Mouse (Mus musculus): ENCODE measurements around the gene Rnase12. TPM values are rescaled to one million over a fixed set of nuclear protein-coding genes. Genes with fewer than 3 reads are reported as not detected.
A peak's percentile ranks its signal among the peaks of the same experiment; 100 is the strongest.

Gene Rnase12
- total and polyA plus RNA-seq, 3 experiments, result not detected

- intact Hi-C loops (cut with DNase I), result no loop called here
- TF ChIP-seq CTCF (IDR thresholded peaks at IDR 0.05), result no peak
- H3K27ac ChIP-seq, result peak overlapping the region; percentile 96
- peaks cover 3% of the 10 kb centered on the region; the same call in 1 of the 2 replicates for H3K4me1 ChIP-seq (ENCODE audit: control insufficient read depth, insufficient read depth, low read length)
- peak overlapping the region; percentile 76 for H3K4me3 ChIP-seq
- H3K36me3 ChIP-seq (ENCODE audit: control insufficient read depth, insufficient read depth, low read length), result no peaks in the 10 kb centered on the region; the same call in 1 of the 2 replicates
- peak overlapping the region; percentile 61 for H3K9ac ChIP-seq (ENCODE audit: low read depth, low read length)
- peak; percentile 18 to 38 for DNase-seq
- no peaks in the 10 kb centered on the region for H3K27me3 ChIP-seq (ENCODE audit: control insufficient read depth, insufficient read depth, low read length)
- H3K79me2 ChIP-seq (replicated peaks; ENCODE audit: control insufficient read depth, insufficient read depth, low read length), result no peaks in the 10 kb centered on the region
- WGBS, result 57% methylated on average over 8 of the region's 8 CpGs
Observed at GRCm38 (mm10) chr14:51092073-51092620, 34.7 kb upstream of the Rnase12 start.

- peaks cover 3% of the 10 kb centered on the region; the same call in 1 of the 2 replicates for H3K4me1 ChIP-seq (ENCODE audit: control insufficient read depth, insufficient read depth, low read length)
- intact Hi-C loops (cut with DNase I), result loop anchor here (1.0 kb wide), 1 partner anchor 284 kb away; the partner anchor contains the start of genes Ccnb1ip1 and Parp2
- H3K27ac ChIP-seq, result peak within 1 kb of the TSS; percentile 96
- no peaks in the 10 kb centered on the region for H3K79me2 ChIP-seq (replicated peaks; ENCODE audit: control insufficient read depth, insufficient read depth, low read length)
- TF ChIP-seq POLR2A (IDR thresholded peaks at IDR 0.05; ENCODE audit: insufficient read depth, low read depth, low read length), result peak; percentile 67
- TF ChIP-seq EP300 (IDR thresholded peaks at IDR 0.05; ENCODE audit: insufficient read depth, low read depth, low read length), result no peak
- peak; percentile 79 to 84 for DNase-seq
- H3K4me3 ChIP-seq, result peak within 1 kb of the TSS; percentile 76
- no peaks in the 10 kb centered on the region for H3K27me3 ChIP-seq (ENCODE audit: control insufficient read depth, insufficient read depth, low read length)
- 9% methylated on average over 33 of the region's 33 CpGs for WGBS
- peak within 1 kb of the TSS; percentile 71 for H3K9ac ChIP-seq (ENCODE audit: low read depth, low read length)
- no peaks in the 10 kb centered on the region; the same call in 1 of the 2 replicates for H3K36me3 ChIP-seq (ENCODE audit: control insufficient read depth, insufficient read depth, low read length)
Observed at GRCm38 (mm10) chr14:51090921-51091900, 33.8 kb upstream of the Rnase12 start, which contains the start of the genes Rnase4 and Ang. Rnase4 (plus strand) TSS chr14:51091077. Ang (plus strand) TSS chr14:51091150.

GRCm38 (mm10) chr14:51090077-51090781 lies 32.8 kb upstream of the Rnase12 start:
- Histone ChIP-seq H3K4me1 (ENCODE audit: control insufficient read depth, insufficient read depth, low read length) (peaks cover 1% of the 10 kb centered on the region; the same call in 1 of the 2 replicates), H3K36me3 (ENCODE audit: control insufficient read depth, insufficient read depth, low read length) (no peaks in the 10 kb centered on the region), H3K4me3 (peak overlapping the region; percentile 76), H3K27ac (peak overlapping the region; percentile 96), H3K27me3 (ENCODE audit: control insufficient read depth, insufficient read depth, low read length) (no peaks in the 10 kb centered on the region), H3K9ac (ENCODE audit: low read depth, low read length) (peak overlapping the region; percentile 71), H3K79me2 (replicated peaks; ENCODE audit: control insufficient read depth, insufficient read depth, low read length) (no peaks in the 10 kb centered on the region)
- intact Hi-C loops (cut with DNase I), result loop anchor here (1.0 kb wide), 1 partner anchor 283 kb away; the partner anchor contains the start of genes Ccnb1ip1 and Parp2
- DNase-seq, result peak; percentile 84 to 88
- WGBS, result under 1% methylated on average over 27 of the region's 27 CpGs
- TF ChIP-seq EP300 (IDR thresholded peaks at IDR 0.05; ENCODE audit: insufficient read depth, low read depth, low read length), result peak; percentile 82
- no peak for TF ChIP-seq POLR2A (IDR thresholded peaks at IDR 0.05; ENCODE audit: insufficient read depth, low read depth, low read length)

GRCm38 (mm10) chr14:51089674-51090076 lies 32.2 kb upstream of the Rnase12 start:
- Histone ChIP-seq H3K36me3 (ENCODE audit: control insufficient read depth, insufficient read depth, low read length) (no peaks in the 10 kb centered on the region), H3K27ac (peak overlapping the region; percentile 96), H3K4me3 (peak overlapping the region; percentile 76), H3K4me1 (ENCODE audit: control insufficient read depth, insufficient read depth, low read length) (peaks cover 1% of the 10 kb centered on the region; the same call in 1 of the 2 replicates), H3K79me2 (replicated peaks; ENCODE audit: control insufficient read depth, insufficient read depth, low read length) (no peaks in the 10 kb centered on the region), H3K9ac (ENCODE audit: low read depth, low read length) (peak overlapping the region; percentile 68), H3K27me3 (ENCODE audit: control insufficient read depth, insufficient read depth, low read length) (no peaks in the 10 kb centered on the region)
- intact Hi-C loops (cut with DNase I), result loop anchor here (1.0 kb wide), 1 partner anchor 282 kb away; the partner anchor contains the start of genes Ccnb1ip1 and Parp2
- under 1% methylated on average over 15 of the region's 15 CpGs for whole genome bisulfite sequencing
- TF ChIP-seq CTCF (IDR thresholded peaks at IDR 0.05), result no peak
- TF ChIP-seq POLR2A (IDR thresholded peaks at IDR 0.05; ENCODE audit: insufficient read depth, low read depth, low read length), result no peak
- no peak for TF ChIP-seq EP300 (IDR thresholded peaks at IDR 0.05; ENCODE audit: insufficient read depth, low read depth, low read length)
- DNase-seq, result no peak

GRCm38 (mm10) chr14:51088970-51089673 lies 31.7 kb upstream of the Rnase12 start:
- under 1% methylated on average over 34 of the region's 34 CpGs for WGBS
- peaks cover 1% of the 10 kb centered on the region; the same call in 1 of the 2 replicates for H3K4me1 ChIP-seq (ENCODE audit: control insufficient read depth, insufficient read depth, low read length)
- TF ChIP-seq EP300 (IDR thresholded peaks at IDR 0.05; ENCODE audit: insufficient read depth, low read depth, low read length) (peak; percentile 98), CTCF (IDR thresholded peaks at IDR 0.05) (no peak), POLR2A (IDR thresholded peaks at IDR 0.05; ENCODE audit: insufficient read depth, low read depth, low read length) (peak; percentile 58; the same call in 1 of the 2 replicates)

More at GRCm38 (mm10) chr14:51088970-51089673, 31.7 kb upstream of the Rnase12 start:
- Histone ChIP-seq H3K27ac (peak overlapping the region; percentile 96), H3K4me3 (peak overlapping the region; percentile 76), H3K79me2 (replicated peaks; ENCODE audit: control insufficient read depth, insufficient read depth, low read length) (no peaks in the 10 kb centered on the region), H3K36me3 (ENCODE audit: control insufficient read depth, insufficient read depth, low read length) (no peaks in the 10 kb centered on the region), H3K9ac (ENCODE audit: low read depth, low read length) (peak overlapping the region; percentile 53), H3K27me3 (ENCODE audit: control insufficient read depth, insufficient read depth, low read length) (no peaks in the 10 kb centered on the region)
- DNase-seq, result peak; percentile 96
- intact Hi-C loops (cut with DNase I), result loop anchor here (1.0 kb wide), 1 partner anchor 24 kb away; no protein-coding TSS in a partner anchor
